Mouse (Mus musculus) forebrain, embryonic 11.5 days (tissue): ENCODE measurements around the gene Cdnf. TPM values are rescaled to one million over a fixed set of nuclear protein-coding genes. Genes with fewer than 3 reads are reported as not detected.

Experiments used
- ATAC-seq: fragments of 200-750 bp; cut with Nextera tagmentation; replicated peaks from 2 replicates; pipeline ENCODE4 v1.8.0; 2017; ENCODE audit warnings: moderate TSS enrichment; ENCODE audit not compliant: low FRiP score
- DNase-seq: peaks from one replicate; pipeline ENCODE4 v3.0.0-alpha.2; 2017; ENCODE audit warnings: low spot score
- H3K27ac ChIP-seq: fragments of 300-500 bp; sonication (generic); 2 replicates; pipeline ENCODE4 v1.5.1; 2014; ENCODE audit warnings: low read depth, low read length
- H3K27me3 ChIP-seq: fragments of 300-500 bp; sonication (generic); 2 replicates; pipeline ENCODE4 v1.6.1; 2014; ENCODE audit warnings: mild to moderate bottlenecking, low read length, mixed read lengths; ENCODE audit not compliant: control insufficient read depth, insufficient read depth
- H3K36me3 ChIP-seq: fragments of 300-500 bp; sonication (generic); 2 replicates; pipeline ENCODE4 v1.6.1; 2014; ENCODE audit warnings: mild to moderate bottlenecking, low read length, moderate library complexity, mixed read lengths; ENCODE audit not compliant: control insufficient read depth, insufficient read depth
- H3K4me1 ChIP-seq: fragments of 300-500 bp; sonication (generic); replicated peaks from 2 replicates; pipeline ENCODE4 v1.6.1; 2014; ENCODE audit warnings: low read length, mixed read lengths; ENCODE audit not compliant: control insufficient read depth, insufficient read depth
- H3K4me2 ChIP-seq: fragments of 300-500 bp; sonication (generic); 2 replicates; pipeline ENCODE4 v1.6.1; 2014; ENCODE audit warnings: low read depth, mild to moderate bottlenecking, low read length, moderate library complexity, mixed read lengths; ENCODE audit not compliant: severe bottlenecking
- H3K4me3 ChIP-seq: fragments of 300-500 bp; sonication (generic); 2 replicates; pipeline ENCODE4 v1.5.1; 2014; ENCODE audit warnings: low read depth, low read length
- H3K9ac ChIP-seq: fragments of 300-500 bp; sonication (generic); 2 replicates; pipeline ENCODE4 v1.6.1; 2014; ENCODE audit warnings: low read length
- H3K9me3 ChIP-seq: fragments of 300-500 bp; sonication (generic); 2 replicates; pipeline ENCODE4 v1.6.1; 2016; ENCODE audit warnings: low read length, mixed read lengths; ENCODE audit not compliant: control insufficient read depth
- WGBS: fragments of 180-500 bp; shearing (Covaris S2); extraction: QIAGEN DNeasy Blood & Tissue Kit; methylation state at CpG from one replicate; pipeline ENCODE4 v1.1.7; 2014; 5-methylcytosine and 5-hydroxymethylcytosine counted together
- polyA plus RNA-seq: library from polyadenylated mRNA; unstranded; fragments of >200 nt; fragmentation: Nextera tagmentation; extraction: Ambion mirVana; gene quantifications from 2 replicates; pipeline ENCODE4 v1.2.1, GENCODE M21; 2014

The Cdnf gene
- polyA plus RNA-seq, 1 experiment from 2014 or later = 0.44 TPM

DNA sequence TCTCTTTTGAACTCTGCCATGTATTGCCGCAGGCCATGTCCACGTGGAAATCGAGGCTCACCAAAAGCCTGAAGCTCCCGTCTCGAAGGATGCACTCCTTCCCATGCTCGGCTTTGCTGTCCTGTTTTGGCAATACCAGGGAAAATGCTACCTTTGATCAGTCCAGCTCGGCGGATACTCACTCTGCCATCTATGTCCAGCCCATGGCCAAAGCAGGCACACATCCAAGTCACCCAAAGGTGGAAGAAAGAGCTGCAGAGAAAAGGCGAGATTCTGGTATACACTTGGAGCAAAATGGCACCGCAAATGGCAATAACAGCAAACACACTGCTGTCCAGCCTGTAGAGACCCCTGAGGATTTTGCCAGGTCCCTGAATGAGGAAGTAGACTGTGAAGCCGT is 57.8 kb downstream of the Cdnf start:
- no peak overlapping the region for H3K27ac ChIP-seq
- ATAC-seq = no peak
- H3K27me3 ChIP-seq = no peaks in the 10 kb centered on the region

DNA sequence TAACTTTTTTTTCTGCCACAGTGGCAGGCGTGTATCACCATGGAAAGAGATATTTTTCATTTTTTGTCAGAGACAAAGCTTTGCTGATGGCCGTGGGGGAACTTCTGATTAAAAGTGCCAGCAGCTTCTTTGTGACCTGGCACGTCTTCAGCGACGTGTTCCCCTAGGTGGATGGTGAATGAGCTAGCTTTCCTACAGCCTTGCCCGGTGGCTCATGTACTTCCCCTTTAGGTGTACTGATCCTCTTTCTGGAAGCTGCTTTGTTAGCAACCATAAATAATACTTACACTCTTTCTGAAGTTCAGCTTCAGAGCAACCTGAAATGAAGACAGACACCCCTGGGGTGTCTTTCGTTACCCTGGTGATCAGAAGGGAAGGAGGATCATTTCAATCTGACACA is 61.1 kb downstream of the Cdnf start:
- no peak overlapping the region for H3K9ac ChIP-seq

More for the DNA sequence above, 57.8 kb downstream of the Cdnf start:
- Histone ChIP-seq H3K9ac (no peak overlapping the region), H3K9me3 (no peaks in the 10 kb centered on the region), H3K36me3 (no peaks in the 10 kb centered on the region), H3K4me1 (no peaks in the 10 kb centered on the region), H3K4me2 (no peak overlapping the region), H3K4me3 (no peak overlapping the region)
- WGBS = 88% methylated on average over 11 of the region's 11 CpGs
- DNase-seq = no peak

DNA sequence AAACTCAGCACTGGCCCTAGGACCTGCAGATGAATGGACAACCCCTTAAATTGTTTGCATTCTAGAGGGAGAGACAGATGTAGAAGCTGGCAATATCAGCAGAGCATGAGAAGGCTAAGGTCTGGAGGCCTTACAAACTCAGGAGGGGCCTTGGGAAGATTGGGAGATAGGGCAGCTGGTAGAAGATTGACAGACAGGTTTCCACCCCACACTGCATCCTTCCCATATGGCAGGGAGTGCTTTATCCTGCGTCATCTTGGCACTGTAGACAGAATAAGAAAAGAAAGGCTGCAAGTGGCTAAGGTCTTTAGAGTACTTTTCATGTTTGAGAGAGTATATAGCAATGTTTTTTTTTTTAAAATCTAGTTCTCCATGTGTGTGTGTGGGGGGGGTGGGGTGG is 62.3 kb downstream of the Cdnf start:
- Histone ChIP-seq H3K9me3 (no peaks in the 10 kb centered on the region), H3K4me2 (no peak overlapping the region), H3K27me3 (no peaks in the 10 kb centered on the region), H3K27ac (no peak overlapping the region), H3K36me3 (no peaks in the 10 kb centered on the region), H3K9ac (no peak overlapping the region), H3K4me1 (no peaks in the 10 kb centered on the region), H3K4me3 (no peak overlapping the region)
- DNase-seq (no peak), ATAC-seq (no peak)
- 82% methylated on average over 1 of the region's 1 CpGs for WGBS

More for the DNA sequence above, 61.1 kb downstream of the Cdnf start:
- Histone ChIP-seq H3K9me3 (no peaks in the 10 kb centered on the region), H3K27ac (no peak overlapping the region), H3K36me3 (no peaks in the 10 kb centered on the region), H3K4me3 (no peak overlapping the region), H3K27me3 (no peaks in the 10 kb centered on the region), H3K4me1 (no peaks in the 10 kb centered on the region), H3K4me2 (no peak overlapping the region)
- 85% methylated on average over 7 of the region's 7 CpGs for WGBS
- no peak for ATAC-seq
- no peak for DNase-seq

Other genes with a start within 250 kb of the Cdnf start
- gene Nmt2, start 228.8 kb upstream of the Cdnf start, polyA plus RNA-seq = 65.3 TPM in 2 replicates
- 20.3 and 26.2 TPM in 2 replicates for gene Rpp38, start 180.4 kb upstream of the Cdnf start, polyA plus RNA-seq
- gene Acbd7, start 176.9 kb upstream of the Cdnf start, polyA plus RNA-seq = 0.40 TPM in 1 of 2 replicates, not detected in the other
- not detected in 2 replicates for gene Olah, start 115.8 kb upstream of the Cdnf start, polyA plus RNA-seq
- gene Meig1, start 90.4 kb upstream of the Cdnf start, polyA plus RNA-seq = 0.53 TPM in 1 of 2 replicates, not detected in the other
- gene Dclre1c, start 88.9 kb upstream of the Cdnf start, polyA plus RNA-seq = 7.5 and 7.7 TPM in 2 replicates
- gene Suv39h2, start 38.0 kb upstream of the Cdnf start, polyA plus RNA-seq = 49.3 and 51.0 TPM in 2 replicates
- gene Gm45902, start 240 bp upstream of the Cdnf start, polyA plus RNA-seq = 9.3 and 10.1 TPM in 2 replicates
- 122 and 126 TPM in 2 replicates for gene Hspa14, start 216 bp upstream of the Cdnf start, polyA plus RNA-seq
- 53.0 and 56.7 TPM in 2 replicates for gene Fam107b, start 57.5 kb downstream of the Cdnf start, polyA plus RNA-seq